Mouse (Mus musculus): Measurements from ENCODE around the gene Rgs7. TPM values are rescaled to one million over a fixed set of nuclear protein-coding genes. Genes with fewer than 3 reads are reported as not detected.

The Rgs7 gene
- polyA plus RNA-seq, 1 experiment from 2014 or later, result 48.2 TPM

GRCm38 (mm10) chr1:175427112-175427511 is 65.2 kb downstream of the Rgs7 start:
- Histone ChIP-seq H3K36me3 (no peaks in the 10 kb centered on the region), H3K4me1 (peaks cover 2% of the 10 kb centered on the region; the same call in 1 of the 2 replicates), H3K27ac (replicated peaks) (no peak overlapping the region), H3K9me3 (replicated peaks) (no peaks in the 10 kb centered on the region), H3K4me3 (replicated peaks) (no peak overlapping the region), H3K9ac (replicated peaks) (no peak overlapping the region), H3K27me3 (replicated peaks) (no peaks in the 10 kb centered on the region), H3K4me2 (no peak overlapping the region)
- 0 out of 2 replicates have a peak, but pooled peaks have one; percentile 47 for ATAC-seq (ENCODE audit: low FRiP score)
- WGBS, result 66% methylated on average over 2 of the region's 2 CpGs

GRCm38 (mm10) chr1:175426393-175426792 is 65.9 kb downstream of the Rgs7 start:
- Histone ChIP-seq H3K36me3 (no peaks in the 10 kb centered on the region), H3K4me1 (no peaks in the 10 kb centered on the region), H3K9ac (replicated peaks) (no peak overlapping the region), H3K4me3 (replicated peaks) (no peak overlapping the region), H3K27ac (replicated peaks) (no peak overlapping the region), H3K4me2 (no peak overlapping the region), H3K27me3 (replicated peaks) (no peaks in the 10 kb centered on the region), H3K9me3 (replicated peaks) (no peaks in the 10 kb centered on the region)
- 39% methylated on average over 4 of the region's 4 CpGs for WGBS
- no peak for ATAC-seq (ENCODE audit: low FRiP score)

- Histone ChIP-seq H3K9ac (replicated peaks) (no peak overlapping the region), H3K27ac (replicated peaks) (no peak overlapping the region), H3K9me3 (replicated peaks) (no peaks in the 10 kb centered on the region), H3K36me3 (no peaks in the 10 kb centered on the region), H3K4me1 (no peaks in the 10 kb centered on the region), H3K4me3 (replicated peaks) (no peak overlapping the region), H3K27me3 (replicated peaks) (no peaks in the 10 kb centered on the region), H3K4me2 (no peak overlapping the region)
- no peak for ATAC-seq (ENCODE audit: low FRiP score)
- 89% methylated on average over 4 of the region's 4 CpGs for WGBS
Measured at GRCm38 (mm10) chr1:175420883-175421282, 71.4 kb downstream of the Rgs7 start.

- ATAC-seq (ENCODE audit: low FRiP score), result peak; percentile 34; the same call in 1 of the 2 replicates
- no peaks in the 10 kb centered on the region for H3K4me1 ChIP-seq
- H3K4me2 ChIP-seq, result no peak overlapping the region
- H3K27me3 ChIP-seq (replicated peaks), result no peaks in the 10 kb centered on the region
- H3K9ac ChIP-seq (replicated peaks), result no peak overlapping the region
- no peaks in the 10 kb centered on the region for H3K36me3 ChIP-seq
- H3K9me3 ChIP-seq (replicated peaks), result no peaks in the 10 kb centered on the region
- H3K27ac ChIP-seq (replicated peaks), result no peak overlapping the region
- WGBS, result 52% methylated on average over 9 of the region's 9 CpGs
- H3K4me3 ChIP-seq (replicated peaks), result no peak overlapping the region
Measured at GRCm38 (mm10) chr1:175415728-175416127, 76.6 kb downstream of the Rgs7 start.

- no peak for ATAC-seq (ENCODE audit: low FRiP score)
- H3K4me2 ChIP-seq, result no peak overlapping the region
- no peaks in the 10 kb centered on the region for H3K4me1 ChIP-seq
- WGBS, result 23% methylated on average over 3 of the region's 3 CpGs
- H3K4me3 ChIP-seq (replicated peaks), result no peak overlapping the region
- H3K27ac ChIP-seq (replicated peaks), result no peak overlapping the region
- no peaks in the 10 kb centered on the region for H3K27me3 ChIP-seq (replicated peaks)
- no peaks in the 10 kb centered on the region for H3K9me3 ChIP-seq (replicated peaks)
- H3K36me3 ChIP-seq, result no peaks in the 10 kb centered on the region
- H3K9ac ChIP-seq (replicated peaks), result no peak overlapping the region
Measured at GRCm38 (mm10) chr1:175410399-175410798, 81.9 kb downstream of the Rgs7 start.

- Histone ChIP-seq H3K27me3 (replicated peaks) (no peaks in the 10 kb centered on the region), H3K4me1 (no peaks in the 10 kb centered on the region), H3K9ac (replicated peaks) (no peak overlapping the region), H3K4me2 (no peak overlapping the region), H3K27ac (replicated peaks) (no peak overlapping the region), H3K4me3 (replicated peaks) (no peak overlapping the region), H3K9me3 (replicated peaks) (no peaks in the 10 kb centered on the region), H3K36me3 (no peaks in the 10 kb centered on the region)
- WGBS, result 88% methylated on average over 4 of the region's 4 CpGs
- ATAC-seq (ENCODE audit: low FRiP score), result no peak
Measured at GRCm38 (mm10) chr1:175391894-175392293, 100.4 kb downstream of the Rgs7 start.

DNA sequence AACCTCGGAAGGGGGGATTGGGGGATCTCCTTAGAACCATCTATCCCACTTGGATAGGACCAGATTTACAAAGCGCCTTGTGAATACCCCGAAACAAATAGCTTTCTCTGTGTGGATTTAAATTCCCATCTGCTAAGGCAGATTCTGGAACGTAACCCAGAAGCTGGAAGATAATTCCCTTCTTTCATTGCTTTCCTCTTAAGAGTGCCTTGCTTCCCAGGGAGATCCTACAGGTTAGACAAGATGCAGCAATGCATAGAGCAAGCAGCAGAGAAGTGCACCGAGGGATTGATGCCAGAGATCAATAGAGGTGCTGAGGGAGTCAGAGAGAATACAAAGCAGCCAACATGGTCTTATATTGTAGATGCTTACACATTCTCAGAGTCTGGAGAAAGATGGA is 103.0 kb downstream of the Rgs7 start:
- Histone ChIP-seq H3K27ac (replicated peaks) (no peak overlapping the region), H3K27me3 (replicated peaks) (no peaks in the 10 kb centered on the region), H3K4me1 (peaks cover 10% of the 10 kb centered on the region), H3K4me3 (replicated peaks) (no peak overlapping the region), H3K4me2 (no peak overlapping the region), H3K9ac (replicated peaks) (no peak overlapping the region), H3K36me3 (no peaks in the 10 kb centered on the region), H3K9me3 (replicated peaks) (no peaks in the 10 kb centered on the region)
- WGBS, result 75% methylated on average over 5 of the region's 5 CpGs
- ATAC-seq (ENCODE audit: low FRiP score), result no peak

- H3K4me2 ChIP-seq, result 0 out of 2 replicates have a peak overlapping the region, but pooled peaks have one; percentile 0
- 9% methylated on average over 3 of the region's 3 CpGs for WGBS
- no peaks in the 10 kb centered on the region for H3K36me3 ChIP-seq
- peak overlapping the region; percentile 24; the same call in 1 of the 2 replicates for H3K27ac ChIP-seq (replicated peaks)
- H3K27me3 ChIP-seq (replicated peaks), result no peaks in the 10 kb centered on the region
- H3K9me3 ChIP-seq (replicated peaks), result no peaks in the 10 kb centered on the region
- H3K4me1 ChIP-seq, result peaks cover 10% of the 10 kb centered on the region
- no peak overlapping the region for H3K9ac ChIP-seq (replicated peaks)
- H3K4me3 ChIP-seq (replicated peaks), result no peak overlapping the region
- ATAC-seq (ENCODE audit: low FRiP score), result peak; percentile 92
Measured at GRCm38 (mm10) chr1:175385581-175386235, 106.6 kb downstream of the Rgs7 start.

- no peak for ATAC-seq (ENCODE audit: low FRiP score)
- Histone ChIP-seq H3K9me3 (replicated peaks) (no peaks in the 10 kb centered on the region), H3K9ac (replicated peaks) (no peak overlapping the region), H3K36me3 (no peaks in the 10 kb centered on the region), H3K4me1 (no peaks in the 10 kb centered on the region), H3K27me3 (replicated peaks) (no peaks in the 10 kb centered on the region), H3K27ac (replicated peaks) (no peak overlapping the region), H3K4me2 (no peak overlapping the region), H3K4me3 (replicated peaks) (no peak overlapping the region)
Measured at GRCm38 (mm10) chr1:175372571-175372970, 119.7 kb downstream of the Rgs7 start.

DNA sequence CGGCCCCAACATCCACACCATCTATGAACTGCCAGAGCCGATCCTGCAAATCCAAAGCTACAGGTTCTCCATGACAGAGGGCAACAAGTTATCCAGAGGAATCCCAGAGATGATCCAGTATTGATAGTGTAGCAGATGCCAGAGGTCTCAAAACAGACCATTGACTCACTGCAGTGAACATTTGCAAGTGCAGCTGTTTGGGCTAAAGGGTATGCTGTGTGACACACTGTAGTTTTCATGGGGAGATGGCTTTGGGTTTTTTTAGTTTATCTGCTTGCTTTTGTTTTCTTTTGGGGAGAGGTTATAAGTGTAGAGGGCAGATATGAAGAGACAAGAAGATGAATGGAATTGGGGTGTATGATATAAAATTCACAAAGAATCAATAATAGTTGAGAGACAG is 124.2 kb downstream of the Rgs7 start:
- H3K27ac ChIP-seq (replicated peaks), result no peak overlapping the region
- H3K4me1 ChIP-seq, result no peaks in the 10 kb centered on the region
- no peak overlapping the region for H3K4me2 ChIP-seq
- no peak overlapping the region for H3K4me3 ChIP-seq (replicated peaks)
- WGBS, result 98% methylated on average over 2 of the region's 2 CpGs
- H3K27me3 ChIP-seq (replicated peaks), result no peaks in the 10 kb centered on the region
- H3K36me3 ChIP-seq, result no peaks in the 10 kb centered on the region
- H3K9ac ChIP-seq (replicated peaks), result no peak overlapping the region
- no peaks in the 10 kb centered on the region for H3K9me3 ChIP-seq (replicated peaks)
- no peak for ATAC-seq (ENCODE audit: low FRiP score)

DNA sequence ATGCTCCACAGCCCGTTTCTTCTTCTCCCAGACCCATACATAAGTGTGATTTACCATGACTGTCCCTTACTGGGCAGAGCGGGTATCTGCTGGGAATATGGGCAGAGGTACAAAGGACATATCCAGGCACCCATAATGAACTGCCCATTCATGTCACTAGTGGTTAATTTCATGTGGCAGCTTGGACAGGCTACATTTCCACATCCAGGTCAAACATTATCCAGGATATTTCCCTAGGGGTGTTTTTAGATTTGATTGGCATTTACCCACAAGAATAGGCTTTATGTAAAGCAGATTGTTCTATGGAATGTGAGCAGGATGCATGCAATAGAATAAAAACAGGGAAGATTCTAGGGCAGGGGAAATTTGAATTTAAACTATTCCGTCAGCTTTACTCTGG is 128.7 kb downstream of the Rgs7 start:
- 73% methylated on average over 3 of the region's 3 CpGs for WGBS
- no peaks in the 10 kb centered on the region for H3K9me3 ChIP-seq (replicated peaks)
- no peaks in the 10 kb centered on the region for H3K4me1 ChIP-seq
- H3K27ac ChIP-seq (replicated peaks), result no peak overlapping the region
- H3K4me2 ChIP-seq, result no peak overlapping the region
- no peak overlapping the region for H3K9ac ChIP-seq (replicated peaks)
- no peaks in the 10 kb centered on the region for H3K36me3 ChIP-seq
- ATAC-seq (ENCODE audit: low FRiP score), result no peak
- H3K27me3 ChIP-seq (replicated peaks), result no peaks in the 10 kb centered on the region
- no peak overlapping the region for H3K4me3 ChIP-seq (replicated peaks)

DNA sequence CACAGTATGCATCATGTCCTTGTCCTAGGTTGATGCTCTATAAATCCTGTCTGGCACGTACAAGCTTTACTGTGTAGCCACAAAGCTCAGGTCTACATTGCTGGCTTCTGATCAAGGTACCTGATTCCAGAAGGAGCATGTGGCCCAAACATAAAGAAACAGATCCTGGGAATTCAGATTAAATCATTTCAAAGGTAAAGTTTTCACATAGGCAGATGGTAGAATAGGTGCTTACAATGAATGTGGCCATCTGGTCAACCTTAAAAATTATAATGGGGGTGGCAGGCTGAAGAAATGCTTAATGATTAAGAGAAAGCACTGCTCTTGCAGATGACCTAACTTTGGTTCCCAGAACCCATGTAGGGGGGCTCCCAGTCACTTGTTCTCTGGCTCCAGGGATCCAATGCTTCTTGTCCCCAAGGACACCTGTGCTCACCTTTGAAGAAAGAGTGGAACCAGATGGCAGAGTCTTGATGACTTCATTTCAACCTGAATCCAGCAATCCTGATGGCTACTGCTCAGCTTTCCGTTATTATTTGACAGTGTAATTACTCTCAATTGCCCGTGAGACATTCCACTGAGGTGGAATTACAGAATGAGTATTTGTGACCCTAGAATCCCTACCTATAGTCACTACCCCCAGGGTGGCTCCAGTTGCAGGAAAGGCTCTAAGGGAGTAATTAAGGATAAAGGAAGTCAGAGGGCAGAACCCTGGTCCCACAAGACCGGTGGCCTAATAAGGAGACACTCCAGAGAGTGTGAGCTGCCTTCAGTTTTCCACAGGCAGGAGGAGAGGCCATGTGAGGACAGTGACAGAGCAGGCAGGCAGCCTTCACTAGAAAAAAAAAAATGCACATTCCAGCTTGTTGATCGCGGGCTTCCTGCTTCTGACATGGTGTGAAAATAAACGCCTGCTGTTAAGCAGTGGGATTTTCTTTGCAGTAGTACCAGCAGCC is 132.6 kb downstream of the Rgs7 start:
- no peaks in the 10 kb centered on the region for H3K9me3 ChIP-seq (replicated peaks)
- H3K9ac ChIP-seq (replicated peaks), result no peak overlapping the region
- 50% methylated on average over 7 of the region's 7 CpGs for WGBS
- H3K4me3 ChIP-seq (replicated peaks), result no peak overlapping the region
- H3K27ac ChIP-seq (replicated peaks), result no peak overlapping the region
- no peaks in the 10 kb centered on the region for H3K27me3 ChIP-seq (replicated peaks)
- no peak overlapping the region for H3K4me2 ChIP-seq
- no peak for ATAC-seq (ENCODE audit: low FRiP score)
- no peaks in the 10 kb centered on the region for H3K36me3 ChIP-seq
- no peaks in the 10 kb centered on the region for H3K4me1 ChIP-seq

Data from neural tube, embryonic 15.5 days (tissue).